Mouse (Mus musculus): Measurements from ENCODE around the gene Wsb1.
"Not testable (repeated sequence)": the region's sequence is repeated elsewhere in the genome, so short reads cannot be mapped to it uniquely, and the experiment has no call there.

Wsb1 gene

DNA sequence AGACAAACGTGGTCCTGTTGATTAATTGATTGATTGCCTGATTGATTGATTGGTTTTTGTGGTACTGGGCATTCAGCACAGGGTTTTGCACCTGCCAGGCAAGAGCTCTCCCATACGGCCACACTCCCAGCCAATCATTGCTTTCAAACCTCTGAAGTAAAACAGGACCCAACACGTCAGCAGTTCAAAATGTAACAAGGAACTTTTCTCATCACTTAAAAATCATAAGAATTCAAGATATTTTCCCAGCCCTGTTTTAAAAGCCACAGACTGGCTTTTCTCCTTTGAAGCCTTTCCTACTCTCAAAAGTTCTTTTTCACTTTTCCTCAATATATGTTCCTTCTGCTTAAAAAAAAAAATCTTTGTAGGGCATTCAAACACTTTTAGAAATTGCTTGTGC lies 9.9 kb upstream of the Wsb1 start:
- DNase-seq (ENCODE audit: low spot score), result peak; percentile 29

GRCm38 (mm10) chr11:79260126-79260525 lies 5.7 kb upstream of the Wsb1 start:
- not testable (repeated sequence) for DNase-seq (ENCODE audit: low spot score)

DNA sequence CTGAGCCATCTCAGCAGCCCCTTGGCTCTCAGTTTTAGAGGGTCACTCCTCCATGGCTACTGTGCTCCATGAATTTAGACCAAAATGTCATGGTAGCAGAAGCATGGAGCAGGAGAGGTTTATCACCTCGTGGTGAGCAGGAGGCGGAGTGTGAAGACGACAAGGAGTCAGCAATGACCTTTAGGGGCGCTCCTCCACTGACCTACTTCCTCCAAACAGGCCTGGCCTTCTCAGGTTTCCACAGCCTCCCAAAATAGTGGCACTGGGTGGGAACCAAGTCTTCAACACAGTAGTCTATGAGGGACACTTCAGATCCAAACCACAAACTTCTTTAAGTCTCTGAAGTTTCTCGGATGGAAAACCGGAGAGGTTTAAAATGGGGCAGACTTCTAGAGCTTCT lies 4.3 kb upstream of the Wsb1 start:
- DNase-seq (ENCODE audit: low spot score), result no peak

DNA sequence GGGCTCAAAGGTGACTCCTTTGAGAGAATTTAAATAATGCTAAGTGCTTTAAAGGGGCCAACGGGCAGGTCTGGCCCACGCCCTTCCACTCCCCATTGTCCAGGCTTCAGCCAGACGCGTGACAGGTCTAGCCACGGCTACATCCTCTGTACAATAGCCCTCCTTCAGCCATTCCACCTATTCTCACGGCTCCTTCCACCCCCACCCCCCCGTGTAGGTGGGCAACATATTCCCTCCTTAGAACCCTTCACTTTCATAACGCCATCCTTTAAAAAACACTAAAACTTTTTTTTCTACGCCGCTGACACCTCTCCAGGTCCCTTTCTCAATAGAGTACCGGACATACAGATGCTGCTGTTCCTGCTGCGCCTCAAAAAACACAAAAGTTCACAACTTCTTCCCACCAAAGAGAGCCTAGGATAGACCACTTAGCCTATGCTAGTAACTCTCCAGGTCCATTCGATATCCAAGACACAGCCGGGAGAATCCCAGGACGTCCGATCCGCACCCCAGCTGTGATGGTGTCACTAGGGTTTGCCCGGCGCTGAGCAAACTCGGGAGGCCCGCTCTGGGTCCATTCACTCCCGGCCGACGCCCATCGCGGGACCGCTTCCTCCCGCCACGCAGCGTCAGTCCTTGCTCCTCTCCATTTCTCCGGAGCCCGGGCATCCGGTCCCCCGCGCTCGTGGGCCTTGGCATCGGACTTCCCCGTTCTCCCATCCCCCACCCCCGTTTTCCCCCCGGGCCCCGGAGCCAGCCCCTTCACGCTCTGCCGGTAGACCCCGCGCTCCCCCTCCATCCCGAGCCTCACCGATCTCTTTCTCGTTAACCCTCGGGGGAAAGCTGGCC lies 705 bp downstream of the Wsb1 start:
- peak; percentile 60 for DNase-seq (ENCODE audit: low spot score)

- DNase-seq (ENCODE audit: low spot score), result peak; percentile 38
These were observed 1.5 kb downstream of the Wsb1 start for GRCm38 (mm10) chr11:79252881-79253541.

DNA sequence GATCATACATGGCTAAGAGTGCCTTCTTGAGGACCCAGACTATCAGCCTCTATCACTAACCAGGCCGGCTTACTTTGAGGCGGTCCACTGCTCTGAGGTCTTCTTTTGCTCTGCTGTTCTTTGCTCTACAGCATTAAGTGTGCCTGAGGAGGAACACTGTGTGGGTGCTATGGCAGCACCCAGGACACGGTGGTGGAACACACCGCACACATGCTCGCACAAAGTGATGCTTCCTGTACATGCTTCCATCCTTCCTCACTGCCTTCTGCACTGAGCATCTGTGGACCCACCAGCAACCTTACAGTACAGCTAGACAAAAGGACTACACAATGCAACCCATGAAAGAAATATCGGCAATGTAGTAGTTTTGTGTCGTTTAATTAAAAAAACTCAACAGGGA lies 15.4 kb downstream of the Wsb1 start:
- DNase-seq (ENCODE audit: low spot score), result no peak

DNA sequence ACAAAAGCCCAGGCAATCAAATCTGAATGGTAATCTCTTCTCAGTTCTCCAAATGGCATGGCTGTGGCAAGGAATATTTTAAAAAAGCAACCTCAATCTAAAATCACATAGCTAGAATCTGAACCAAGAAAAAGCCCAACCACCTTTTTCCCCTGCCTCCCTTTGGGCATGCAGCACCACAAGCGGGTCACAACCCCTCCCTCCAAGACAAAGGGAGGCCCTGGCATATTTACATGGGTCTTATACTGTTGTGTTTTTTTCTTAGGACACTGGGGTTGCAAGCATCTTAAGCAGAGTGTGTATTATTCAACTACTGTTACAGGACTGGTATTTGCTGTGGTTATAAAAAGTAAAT lies 16.1 kb downstream of the Wsb1 start:
- DNase-seq (ENCODE audit: low spot score), result peak; percentile 43

DNA sequence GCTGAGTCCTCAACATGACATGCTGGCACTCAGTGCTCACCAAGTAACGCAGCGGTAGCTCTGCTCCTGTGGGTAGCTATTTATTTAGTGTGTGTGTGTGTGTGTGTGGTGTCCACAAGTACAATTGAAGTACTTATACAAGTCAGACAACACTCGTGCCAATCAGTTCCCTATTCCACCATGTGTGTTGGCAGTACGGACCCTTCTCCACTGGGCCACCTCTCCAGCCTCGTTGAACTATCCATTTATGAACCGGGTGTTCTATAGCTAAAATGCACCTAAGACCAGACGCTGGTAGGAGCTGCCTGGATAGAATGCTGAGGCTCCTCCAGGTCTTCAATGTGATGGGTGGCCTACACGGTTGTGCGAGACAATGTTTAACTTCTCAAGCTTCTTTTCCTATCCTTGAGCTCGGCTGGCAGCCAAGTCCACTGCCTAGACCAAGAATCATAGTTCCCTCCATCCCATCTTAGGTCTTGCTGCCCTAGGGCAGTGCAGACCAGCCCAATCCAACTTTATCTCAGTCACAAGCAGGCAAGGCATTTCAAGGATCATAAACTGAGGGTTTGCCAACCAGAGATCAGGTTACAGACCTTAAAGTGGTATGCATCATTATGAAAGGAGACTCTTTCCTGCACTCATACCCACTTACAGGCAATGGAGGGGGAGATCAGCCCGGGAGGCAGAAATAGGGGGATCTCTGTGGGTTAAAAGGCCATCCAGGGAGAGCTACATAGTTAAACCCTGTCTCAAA lies 16.6 kb downstream of the Wsb1 start:
- DNase-seq (ENCODE audit: low spot score), result peak; percentile 53

DNA sequence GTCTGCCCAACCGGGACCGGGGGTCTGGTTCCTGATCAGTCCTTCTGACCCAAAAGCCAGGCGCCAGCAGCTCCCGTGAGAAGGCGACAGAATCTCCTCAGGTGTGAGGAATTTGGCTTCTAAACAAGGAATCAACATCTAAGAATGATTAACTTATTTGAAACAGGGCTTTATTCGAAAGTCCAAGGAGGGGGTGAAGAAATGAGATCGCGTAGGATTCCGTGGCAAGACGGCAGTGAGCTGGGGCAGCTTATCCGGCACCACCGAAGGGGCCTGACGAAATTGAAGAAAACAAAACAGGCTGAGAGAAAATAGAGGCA lies 24.3 kb downstream of the Wsb1 start:
- DNase-seq (ENCODE audit: low spot score), result no peak

DNA sequence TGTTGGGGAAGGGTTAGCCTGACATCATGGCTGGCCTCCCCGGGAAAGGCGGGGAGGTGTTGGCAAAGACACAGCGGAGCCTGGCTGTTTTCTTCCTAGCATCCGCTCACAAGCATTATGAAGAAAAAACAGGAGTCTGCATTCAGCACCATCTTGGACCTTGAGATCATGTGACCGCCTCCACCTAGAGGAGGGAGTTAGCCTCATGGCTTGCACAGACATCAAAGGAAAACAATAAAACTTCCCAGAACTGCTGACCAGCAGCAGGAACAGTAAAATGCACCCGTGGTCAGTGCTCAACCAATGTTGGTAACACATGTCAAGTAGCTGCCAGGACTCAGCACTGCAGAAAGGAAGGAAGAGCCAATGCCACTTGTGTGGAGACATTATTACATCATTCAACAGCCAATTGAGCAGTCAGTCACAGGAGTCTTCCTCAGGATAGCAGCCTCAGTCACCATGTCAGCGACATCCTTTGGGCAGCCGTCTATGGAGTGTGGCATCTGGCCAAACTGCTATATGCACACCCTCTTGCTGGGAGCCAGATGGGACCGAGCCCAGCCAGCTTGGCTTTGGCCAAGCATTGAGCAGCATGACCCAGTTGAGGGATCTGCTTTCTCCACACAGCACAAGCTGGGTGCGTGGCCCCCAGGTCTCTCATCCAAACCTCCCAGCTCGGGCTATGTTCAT lies 24.8 kb downstream of the Wsb1 start:
- no peak for DNase-seq (ENCODE audit: low spot score)

DNA sequence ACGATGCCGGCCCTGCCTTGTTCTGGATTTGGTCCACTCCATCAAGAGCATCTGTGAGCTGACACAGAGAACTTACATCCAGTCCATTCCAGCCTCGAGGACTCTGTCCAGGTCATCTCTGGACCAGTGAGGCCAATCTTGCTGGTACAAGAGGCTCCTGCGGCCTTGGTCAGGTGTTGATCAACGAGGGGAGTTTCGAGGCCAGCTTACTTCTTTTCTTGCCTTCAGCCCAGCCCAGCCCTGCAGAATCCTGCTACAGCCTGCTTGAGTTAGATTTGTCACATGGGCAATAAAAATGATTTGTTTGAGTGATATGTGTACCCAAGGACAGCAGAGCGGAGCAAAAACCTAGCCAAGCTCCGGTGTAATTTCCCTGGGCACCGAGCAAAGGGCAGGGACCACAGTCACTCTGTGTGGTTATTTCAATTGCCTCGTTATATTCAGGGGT lies 25.4 kb downstream of the Wsb1 start:
- DNase-seq (ENCODE audit: low spot score), result no peak

DNA sequence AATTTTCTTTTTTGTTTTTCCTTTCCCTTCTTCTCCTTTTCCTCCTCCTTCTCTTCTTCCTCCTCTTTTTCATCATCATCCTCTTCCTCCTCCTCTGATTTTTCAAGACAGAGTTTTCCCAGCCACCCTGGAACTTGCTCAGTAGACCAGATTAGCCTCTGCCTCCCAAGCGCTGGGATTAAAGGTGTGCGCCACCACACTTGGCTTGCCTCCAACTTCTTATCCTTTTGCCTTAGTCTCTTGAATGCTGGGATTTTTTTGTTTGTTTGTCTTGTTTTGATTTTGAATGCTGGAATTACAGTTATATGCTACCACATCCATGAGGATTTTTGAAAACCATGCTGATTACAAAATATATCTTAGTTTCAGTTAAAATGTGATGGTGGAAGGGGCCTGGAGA lies 26.4 kb downstream of the Wsb1 start:
- no peak for DNase-seq (ENCODE audit: low spot score)

GRCm38 (mm10) chr11:79225371-79226155 lies 28.9 kb downstream of the Wsb1 start:
- no peak for DNase-seq (ENCODE audit: low spot score)

GRCm38 (mm10) chr11:79224562-79225280 lies 29.8 kb downstream of the Wsb1 start:
- DNase-seq (ENCODE audit: low spot score), result peak; percentile 86

DNA sequence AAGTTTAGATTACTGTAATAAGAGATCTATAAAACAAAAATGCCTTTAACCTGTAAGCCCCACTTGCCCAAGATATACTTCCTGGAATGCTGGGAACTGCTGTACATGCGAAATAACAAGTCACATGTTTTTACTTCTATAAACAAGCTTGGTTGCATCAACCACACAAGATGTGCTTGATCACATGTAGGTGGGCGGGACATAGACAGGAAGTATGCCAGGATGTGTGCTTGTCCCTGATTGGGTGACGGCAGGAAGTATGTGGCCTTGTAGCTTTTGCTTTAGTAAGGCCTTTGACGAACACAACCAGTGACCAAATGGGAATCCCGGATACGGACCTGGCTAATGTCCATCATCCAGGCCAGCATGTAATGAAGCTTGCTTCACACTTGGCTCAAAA lies 31.1 kb downstream of the Wsb1 start:
- DNase-seq (ENCODE audit: low spot score), result peak; percentile 57

- DNase-seq (ENCODE audit: low spot score), result no peak
These were observed 31.8 kb downstream of the Wsb1 start for GRCm38 (mm10) chr11:79222661-79223060.

DNA sequence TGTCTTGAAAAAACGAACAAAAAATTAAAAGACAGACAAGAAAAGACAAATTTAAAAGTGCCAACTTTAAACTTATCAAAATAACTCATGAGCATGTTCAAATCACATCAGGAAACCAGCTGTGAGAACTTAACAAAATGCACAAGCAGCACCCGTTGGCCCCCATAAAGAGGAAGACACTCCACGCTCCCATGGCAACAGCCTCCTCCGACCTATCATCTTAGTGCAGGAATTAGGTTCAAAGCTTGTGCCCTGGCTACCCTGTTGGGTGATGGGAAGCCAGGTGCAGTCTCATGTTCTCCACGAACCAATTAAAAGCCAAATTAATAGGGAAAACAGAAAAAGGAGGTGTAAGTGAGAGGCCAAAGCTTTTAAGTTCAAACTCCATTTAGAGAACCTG lies 32.8 kb downstream of the Wsb1 start:
- DNase-seq (ENCODE audit: low spot score), result no peak

GRCm38 (mm10) chr11:79218936-79219626 lies 35.4 kb downstream of the Wsb1 start:
- DNase-seq (ENCODE audit: low spot score), result no peak

DNA sequence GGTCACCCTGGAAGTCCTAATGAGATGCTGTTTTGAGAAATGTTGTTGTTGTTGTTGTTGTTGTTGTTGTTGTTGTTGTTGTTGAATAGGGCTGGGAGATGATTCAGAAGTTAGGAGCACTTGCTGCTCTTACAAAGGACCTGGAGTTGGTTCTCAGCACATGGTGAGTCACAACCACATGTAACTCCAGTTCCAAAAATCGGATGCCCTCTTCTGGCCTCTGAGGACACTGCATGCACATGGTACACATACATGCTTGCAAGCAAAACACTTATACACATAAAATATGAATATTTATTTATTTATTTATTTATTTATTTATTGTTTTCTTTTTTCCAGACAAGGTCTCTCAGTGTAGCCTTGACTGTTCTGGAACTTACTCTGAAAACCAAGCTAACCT lies 36.4 kb downstream of the Wsb1 start:
- DNase-seq (ENCODE audit: low spot score), result no peak

DNA sequence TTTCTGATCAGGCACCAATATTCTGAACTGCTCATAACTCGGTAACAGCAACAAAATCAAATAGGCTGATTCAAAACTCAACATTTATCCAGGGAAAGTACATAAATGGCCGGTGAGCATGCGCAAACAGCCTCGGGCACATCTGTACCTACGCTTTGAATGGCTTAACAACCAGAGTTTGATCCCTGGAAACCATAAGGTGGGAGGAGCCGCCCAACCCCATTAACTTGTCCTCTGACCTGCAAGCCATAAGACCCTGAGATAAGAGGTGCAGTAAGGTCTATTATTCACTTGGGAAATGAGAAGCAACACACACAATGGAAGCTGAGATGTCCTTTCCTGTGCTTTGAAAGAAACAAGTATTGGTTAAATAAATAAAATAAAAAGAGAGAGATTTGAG lies 37.3 kb downstream of the Wsb1 start:
- DNase-seq (ENCODE audit: low spot score), result no peak
